Mouse (Mus musculus) lung, postnatal 0 days (tissue): ENCODE results near the gene Rarres2.

ENCODE experiments used
- CTCF ChIP-seq: IDR thresholded peaks from 2 replicates; pipeline ENCODE4 v1.5.1; 2016; ENCODE audit warnings: antibody characterized with exemption, mild to moderate bottlenecking
- EP300 ChIP-seq: IDR thresholded peaks from 2 replicates; pipeline ENCODE4 v1.6.1; 2016; ENCODE audit warnings: antibody characterized with exemption, mild to moderate bottlenecking, control low read depth

DNA sequence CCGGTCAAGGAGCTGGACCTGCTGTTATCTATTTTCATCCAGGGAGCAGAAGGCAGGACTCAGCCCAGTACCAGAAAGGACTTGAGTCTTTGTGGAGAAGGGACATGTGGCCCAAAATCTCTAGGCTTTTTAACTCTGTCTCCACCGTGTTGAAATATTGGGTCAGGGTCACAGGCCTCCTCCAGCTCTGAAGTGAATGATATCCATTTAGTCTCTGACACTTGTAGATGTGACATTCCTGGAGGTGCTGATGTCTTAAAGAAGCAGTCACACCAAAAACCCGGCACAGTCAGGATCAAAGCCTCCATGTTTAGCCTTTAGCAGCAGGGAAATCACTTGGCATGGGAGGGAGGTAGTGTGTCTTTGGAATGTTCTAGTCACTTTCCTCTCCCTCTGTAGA, 31.9 kb downstream of the Rarres2 start:
- TF ChIP-seq CTCF (no peak), EP300 (no peak)
